Mouse (Mus musculus) CH12.LX (cell line): Measurements from ENCODE around the gene A930009A15Rik.

Experiments
- CHD2 ChIP-seq: IDR thresholded peaks from 2 replicates; pipeline ENCODE4 v1.6.1; 2011; ENCODE audit warnings: low read length, improper control_type of control experiment
- CTCF ChIP-seq, 2 experiments: IDR thresholded peaks in 1 of 2; conservative IDR thresholded peaks in 1 of 2; 2 replicates each; pipeline ENCODE4 v1.5.1; 2011 to 2012; ENCODE audit warnings: low read depth in 2 of 2, low read length in 2 of 2, improper control_type of control experiment in 1 of 2, inconsistent platforms in 1 of 2, mild to moderate bottlenecking in 1 of 2, moderate library complexity in 1 of 2
- E2F4 ChIP-seq: IDR thresholded peaks from 2 replicates; pipeline ENCODE4 v1.6.1; 2011; ENCODE audit warnings: low read depth, low read length, improper control_type of control experiment; ENCODE audit not compliant: insufficient replicate concordance
- EP300 ChIP-seq: IDR thresholded peaks from 2 replicates; pipeline ENCODE4 v1.6.1; 2011; ENCODE audit warnings: low read length, improper control_type of control experiment
- JUN ChIP-seq: IDR thresholded peaks from 2 replicates; pipeline ENCODE4 v1.6.1; 2011; ENCODE audit warnings: low read depth, mild to moderate bottlenecking, low read length, improper control_type of control experiment, moderate library complexity; ENCODE audit not compliant: insufficient read depth
- MXI1 ChIP-seq: IDR thresholded peaks from 2 replicates; pipeline ENCODE4 v1.6.1; 2011; ENCODE audit warnings: mild to moderate bottlenecking, low read depth, low read length, improper control_type of control experiment
- NRF1 ChIP-seq: IDR thresholded peaks from 2 replicates; pipeline ENCODE4 v1.6.1; 2014; ENCODE audit warnings: low read depth, mild to moderate bottlenecking, inconsistent platforms, low read length, improper control_type of control experiment, moderate library complexity
- POLR2A ChIP-seq: IDR thresholded peaks from 2 replicates; pipeline ENCODE4 v1.6.1; 2011; ENCODE audit warnings: low read depth, mild to moderate bottlenecking, improper control_type of control experiment, low read length
- POLR2AphosphoS2 ChIP-seq: IDR thresholded peaks from 2 replicates; pipeline ENCODE4 v1.6.1; 2011; ENCODE audit warnings: low read depth, low read length, improper control_type of control experiment
- SIN3A ChIP-seq: IDR thresholded peaks from 2 replicates; pipeline ENCODE4 v1.6.1; 2012; ENCODE audit warnings: low read length, improper control_type of control experiment, inconsistent platforms
- UBTF ChIP-seq: IDR thresholded peaks from 2 replicates; pipeline ENCODE4 v1.6.1; 2012; ENCODE audit warnings: low read depth, mild to moderate bottlenecking, inconsistent platforms, low read length, improper control_type of control experiment, moderate library complexity

- TF ChIP-seq EP300 (no peak), POLR2AphosphoS2 (no peak), POLR2A (no peak), E2F4 (no peak), MXI1 (no peak), CTCF (conservative IDR thresholded peaks at IDR 0.05 in 1 of 2, IDR thresholded peaks at IDR 0.05 in 1 of 2; ENCODE audit: low read depth in 2 of 2, low read length in 2 of 2) (no peak), JUN (no peak), UBTF (no peak), CHD2 (no peak), SIN3A (no peak), NRF1 (no peak)
Observed at GRCm38 (mm10) chr10:115626678-115627077, 56.9 kb downstream of the A930009A15Rik start.
